Mouse (Mus musculus): ENCODE results near the gene Mgst2.

Mgst2 gene

GRCm38 (mm10) chr3:51654303-51655055 is 5.7 kb upstream of the Mgst2 start:
- no peak for DNase-seq (ENCODE audit: low read depth, low spot score)

- DNase-seq (ENCODE audit: low read depth, low spot score), result no peak
Observed at GRCm38 (mm10) chr3:51659415-51659814, 745 bp upstream of the Mgst2 start.

GRCm38 (mm10) chr3:51660821-51661276 is 689 bp downstream of the Mgst2 start:
- DNase-seq (ENCODE audit: low read depth, low spot score), result no peak

GRCm38 (mm10) chr3:51661376-51661775 is 1.2 kb downstream of the Mgst2 start:
- DNase-seq (ENCODE audit: low read depth, low spot score), result no peak

- DNase-seq (ENCODE audit: low read depth, low spot score), result no peak
Observed at GRCm38 (mm10) chr3:51661880-51662550, 1.9 kb downstream of the Mgst2 start.

- no peak for DNase-seq (ENCODE audit: low read depth, low spot score)
Observed at GRCm38 (mm10) chr3:51662557-51662956, 2.4 kb downstream of the Mgst2 start.

- no peak for DNase-seq (ENCODE audit: low read depth, low spot score)
Observed at GRCm38 (mm10) chr3:51668607-51669006, 8.4 kb downstream of the Mgst2 start.

GRCm38 (mm10) chr3:51670414-51671070 is 10.4 kb downstream of the Mgst2 start:
- no peak for DNase-seq (ENCODE audit: low read depth, low spot score)

GRCm38 (mm10) chr3:51671071-51671469 is 10.9 kb downstream of the Mgst2 start:
- DNase-seq (ENCODE audit: low read depth, low spot score), result no peak

GRCm38 (mm10) chr3:51672631-51673030 is 12.5 kb downstream of the Mgst2 start:
- no peak for DNase-seq (ENCODE audit: low read depth, low spot score)

- no peak for DNase-seq (ENCODE audit: low read depth, low spot score)
Observed at GRCm38 (mm10) chr3:51673408-51674086, 13.4 kb downstream of the Mgst2 start.

- no peak for DNase-seq (ENCODE audit: low read depth, low spot score)
Observed at GRCm38 (mm10) chr3:51674963-51675362, 14.8 kb downstream of the Mgst2 start.

GRCm38 (mm10) chr3:51685539-51685938 is 25.4 kb downstream of the Mgst2 start:
- no peak for DNase-seq (ENCODE audit: low read depth, low spot score)

- no peak for DNase-seq (ENCODE audit: low read depth, low spot score)
Observed at GRCm38 (mm10) chr3:51686316-51686715, 26.2 kb downstream of the Mgst2 start.

GRCm38 (mm10) chr3:51686791-51687190 is 26.6 kb downstream of the Mgst2 start:
- no peak for DNase-seq (ENCODE audit: low read depth, low spot score)

GRCm38 (mm10) chr3:51688725-51689124 is 28.6 kb downstream of the Mgst2 start:
- DNase-seq (ENCODE audit: low read depth, low spot score), result no peak

GRCm38 (mm10) chr3:51693196-51693595 is 33.0 kb downstream of the Mgst2 start:
- DNase-seq (ENCODE audit: low read depth, low spot score), result no peak

- DNase-seq (ENCODE audit: low read depth, low spot score), result no peak
Observed at GRCm38 (mm10) chr3:51694576-51694975, 34.4 kb downstream of the Mgst2 start.

- DNase-seq (ENCODE audit: low read depth, low spot score), result no peak
Observed at GRCm38 (mm10) chr3:51695713-51696112, 35.6 kb downstream of the Mgst2 start.

- no peak for DNase-seq (ENCODE audit: low read depth, low spot score)
Observed at GRCm38 (mm10) chr3:51697931-51698330, 37.8 kb downstream of the Mgst2 start.

GRCm38 (mm10) chr3:51700123-51700522 is 40.0 kb downstream of the Mgst2 start:
- no peak for DNase-seq (ENCODE audit: low read depth, low spot score)

GRCm38 (mm10) chr3:51700731-51701280 is 40.6 kb downstream of the Mgst2 start:
- DNase-seq (ENCODE audit: low read depth, low spot score), result no peak

All from embryo, embryonic 11.5 days (tissue).